Mouse (Mus musculus): Measurements from ENCODE around the gene Mettl26. TPM values are rescaled to one million over a fixed set of nuclear protein-coding genes. Genes with fewer than 3 reads are reported as not detected.

Mettl26 gene
- total RNA-seq, 4 experiments from 2014 or later, result 31.4 to 37.3 (median 34.6) TPM

GRCm38 (mm10) chr17:25868601-25869191, 6.2 kb upstream of the Mettl26 start, which contains the start of gene Mcrip2:
TSS of gene Mcrip2 (minus strand) at chr17:25868764.
- peak; percentile 69 to 73 for DNase-seq (ENCODE audit: low spot score in 2 of 2)

GRCm38 (mm10) chr17:25869498-25869897, 5.4 kb upstream of the Mettl26 start:
- DNase-seq (ENCODE audit: low spot score in 2 of 2), result peak in 1 of 2 experiments; percentile 5

- peak in 1 of 2 experiments; percentile 4 for DNase-seq (ENCODE audit: low spot score in 2 of 2)
Observed at GRCm38 (mm10) chr17:25869954-25870353, 4.9 kb upstream of the Mettl26 start.

- peak in 1 of 2 experiments; percentile 4 for DNase-seq (ENCODE audit: low spot score in 2 of 2)
Observed at GRCm38 (mm10) chr17:25871566-25871965, 3.3 kb upstream of the Mettl26 start.

DNA sequence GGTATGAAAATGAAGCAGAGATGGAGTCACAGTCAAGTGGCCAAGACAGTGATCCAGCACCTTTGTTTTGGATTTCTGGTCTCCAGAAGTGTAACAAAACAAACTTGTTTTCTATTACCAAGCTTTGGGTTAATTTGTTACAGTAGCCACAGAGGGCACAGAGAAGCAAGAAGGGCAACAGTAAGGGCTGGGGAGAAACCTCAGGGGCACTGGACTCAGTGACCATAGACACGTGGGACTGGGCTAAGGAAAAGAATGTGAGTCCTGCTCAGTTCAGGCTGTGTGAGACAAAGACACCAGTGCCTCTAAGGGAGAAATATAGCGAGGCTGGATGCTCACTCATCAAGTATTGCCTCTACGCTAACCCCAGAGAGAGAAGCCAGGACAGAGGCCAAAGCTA, 2.2 kb upstream of the Mettl26 start:
- DNase-seq (ENCODE audit: low spot score in 2 of 2), result no peak

- DNase-seq (ENCODE audit: low spot score in 2 of 2), result no peak
Observed at GRCm38 (mm10) chr17:25873405-25874147, 1.3 kb upstream of the Mettl26 start.

DNA sequence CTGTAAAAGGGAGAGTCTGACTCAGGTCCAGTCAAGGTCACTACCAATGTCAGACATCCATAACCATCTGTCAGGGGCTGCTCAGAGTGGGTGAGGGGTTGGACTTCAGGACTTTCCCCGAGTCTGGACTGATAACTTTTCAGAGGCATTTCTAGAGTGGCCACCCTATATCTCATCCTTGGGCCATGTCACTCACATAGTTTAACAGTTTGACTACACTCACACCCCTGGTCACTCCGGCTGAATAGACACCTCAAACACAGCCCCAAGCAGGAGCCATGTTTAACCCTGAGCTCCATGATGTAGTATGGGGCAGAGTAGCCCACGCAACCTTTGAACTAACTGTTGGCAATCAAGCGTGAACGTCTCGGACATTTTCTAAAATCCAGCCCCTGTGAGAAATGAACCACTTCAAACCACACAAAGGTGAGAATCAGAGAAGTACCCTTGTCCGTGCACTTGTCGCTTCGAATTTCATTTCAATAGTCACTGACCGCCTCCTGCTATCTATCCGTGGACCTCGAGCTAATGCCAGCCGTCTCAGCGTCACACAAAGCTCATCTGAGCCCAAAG, 640 bp upstream of the Mettl26 start:
- no peak for DNase-seq (ENCODE audit: low spot score in 2 of 2)

DNA sequence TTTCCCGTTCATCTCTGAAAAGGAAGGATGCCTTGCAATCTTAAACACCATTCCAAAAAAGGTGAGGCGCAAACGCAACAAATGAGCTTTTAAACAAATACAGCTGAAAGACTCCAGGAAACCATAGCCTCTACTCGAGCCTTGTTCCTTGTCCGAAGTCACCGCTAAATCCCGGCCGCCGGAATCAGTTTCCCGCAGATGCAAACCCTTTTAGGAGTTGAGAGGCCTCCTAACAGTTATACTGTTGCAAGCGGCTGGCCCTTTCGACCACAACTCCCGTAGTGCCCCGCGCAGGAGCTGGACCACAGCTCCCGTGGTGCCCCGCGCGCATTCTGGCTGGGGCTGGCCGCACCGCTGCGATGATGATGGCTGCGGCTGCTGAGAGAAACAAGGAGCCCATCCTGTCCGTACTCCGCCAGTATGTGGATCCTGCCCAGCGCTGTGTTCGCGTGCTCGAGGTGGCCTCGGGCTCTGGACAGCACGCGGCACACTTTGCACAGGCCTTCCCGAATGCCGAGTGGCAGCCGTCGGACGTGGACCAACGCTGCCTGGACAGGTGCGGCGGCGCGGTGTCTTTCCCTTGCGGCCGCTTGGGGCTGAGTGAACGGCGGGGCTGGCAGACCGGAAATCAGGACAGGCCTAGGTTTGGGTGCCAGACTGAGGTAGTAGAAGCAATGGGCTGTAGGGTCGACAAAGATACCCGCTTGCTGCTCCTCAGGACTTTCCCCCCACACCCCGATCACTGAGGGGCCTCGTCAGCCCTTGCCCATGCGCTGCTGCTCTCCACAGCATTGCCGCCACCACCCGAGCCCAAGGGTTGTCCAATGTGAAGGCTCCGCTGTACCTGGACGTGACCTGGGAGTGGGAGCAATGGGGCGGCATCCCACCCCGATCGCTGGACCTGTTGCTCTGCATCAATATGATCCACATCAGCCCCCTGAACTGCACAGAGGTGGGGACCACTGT, 580 bp downstream of the Mettl26 start:
- peak; percentile 84 to 86 for DNase-seq (ENCODE audit: low spot score in 2 of 2)

GRCm38 (mm10) chr17:25876347-25876915, 1.6 kb downstream of the Mettl26 start:
- DNase-seq (ENCODE audit: low spot score in 2 of 2), result no peak

GRCm38 (mm10) chr17:25877025-25877424, 2.2 kb downstream of the Mettl26 start:
- no peak for DNase-seq (ENCODE audit: low spot score in 2 of 2)

DNA sequence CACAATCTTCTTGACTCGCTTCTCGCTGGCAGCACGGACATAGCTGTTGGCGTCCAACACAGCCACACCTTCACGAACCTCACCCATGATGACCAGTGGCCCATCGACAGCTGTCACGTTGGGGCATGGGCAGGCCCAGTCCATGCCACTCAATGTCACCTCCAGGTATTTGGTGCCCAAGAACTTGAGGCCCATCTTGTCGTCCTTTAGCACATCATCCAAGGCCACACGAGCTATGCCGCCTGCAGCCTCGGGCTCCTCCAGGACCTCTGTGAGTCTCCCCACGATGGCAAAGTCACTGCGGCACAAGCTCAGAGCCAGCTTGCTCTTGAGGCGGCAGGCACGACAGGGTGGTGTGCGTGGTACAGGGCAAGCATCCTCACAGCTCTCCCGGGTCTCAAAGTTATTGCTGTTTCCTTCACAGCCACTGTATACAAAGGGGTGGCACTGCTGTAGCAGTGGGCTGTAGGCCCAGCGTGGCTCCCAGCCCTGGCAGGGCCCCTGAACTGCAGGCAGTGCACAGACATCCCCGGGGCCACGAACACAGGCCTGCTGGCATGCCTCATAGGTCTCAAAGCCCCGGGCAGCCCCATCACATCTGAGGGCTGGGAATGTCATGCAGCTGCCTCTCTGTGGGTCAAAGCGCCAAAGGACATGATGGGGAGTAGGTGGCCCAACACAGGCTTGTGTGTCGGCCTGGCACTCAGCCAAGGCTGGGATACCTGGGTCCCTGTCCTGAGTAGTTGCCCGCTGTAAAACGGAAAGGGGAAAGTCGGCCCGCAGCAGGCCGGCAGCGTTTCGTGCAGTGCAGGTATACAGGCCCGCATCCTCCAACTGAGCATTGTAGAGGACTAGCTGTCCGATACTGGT, 3.1 kb downstream of the Mettl26 start:
- DNase-seq (ENCODE audit: low spot score in 2 of 2), result no peak

- DNase-seq (ENCODE audit: low spot score in 2 of 2), result no peak
Observed at GRCm38 (mm10) chr17:25878611-25879180, 3.8 kb downstream of the Mettl26 start.

- DNase-seq (ENCODE audit: low spot score in 2 of 2), result peak in 1 of 2 experiments; percentile 46
Observed at GRCm38 (mm10) chr17:25879261-25879660, 4.4 kb downstream of the Mettl26 start.

DNA sequence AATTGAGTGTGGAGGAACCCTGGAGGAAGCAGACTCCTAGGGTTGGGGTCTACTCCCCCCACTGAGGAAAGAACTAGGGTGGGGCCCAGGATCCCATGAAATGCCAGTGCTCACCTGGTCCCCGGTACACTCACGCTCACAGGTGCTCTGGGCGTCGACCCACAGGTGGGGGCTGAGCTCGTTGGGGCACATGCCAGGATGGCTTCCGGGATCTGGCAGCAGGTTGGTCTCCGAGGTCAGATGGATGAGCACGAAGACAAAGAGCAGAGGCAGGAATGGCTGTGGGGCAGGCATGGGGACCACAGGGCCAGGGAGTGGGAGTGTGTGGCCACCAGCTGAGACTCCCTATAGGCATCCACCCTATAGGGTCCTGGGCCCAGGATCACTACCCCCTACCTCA, 4.9 kb downstream of the Mettl26 start:
- DNase-seq (ENCODE audit: low spot score in 2 of 2), result no peak

GRCm38 (mm10) chr17:25880196-25880910, 5.5 kb downstream of the Mettl26 start, which contains the start of gene Wfikkn1:
TSS of gene Wfikkn1 (minus strand) at chr17:25880858.
- no peak for DNase-seq (ENCODE audit: low spot score in 2 of 2)

GRCm38 (mm10) chr17:25880913-25881641, 6.2 kb downstream of the Mettl26 start:
- DNase-seq (ENCODE audit: low spot score in 2 of 2), result no peak

DNA sequence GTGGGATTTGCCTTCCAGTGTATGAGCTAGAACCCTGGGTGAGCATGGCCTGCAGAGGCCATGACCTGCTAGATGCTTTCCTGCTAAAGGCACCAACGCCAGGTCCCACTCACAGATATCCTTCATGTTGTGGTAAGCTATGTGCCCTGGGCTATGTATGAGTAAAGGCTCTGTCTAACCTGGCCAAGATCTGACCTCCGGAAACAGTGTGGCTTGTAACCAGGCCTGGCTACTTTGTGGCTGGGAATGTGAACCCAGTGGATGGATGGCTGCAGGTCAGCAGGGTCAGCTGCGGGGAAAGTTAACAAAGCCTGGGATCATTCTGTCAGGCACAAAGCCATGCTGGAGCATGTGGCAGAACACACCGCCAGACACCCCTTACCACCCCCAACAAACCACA, 6.8 kb downstream of the Mettl26 start:
- DNase-seq (ENCODE audit: low spot score in 2 of 2), result no peak

DNA sequence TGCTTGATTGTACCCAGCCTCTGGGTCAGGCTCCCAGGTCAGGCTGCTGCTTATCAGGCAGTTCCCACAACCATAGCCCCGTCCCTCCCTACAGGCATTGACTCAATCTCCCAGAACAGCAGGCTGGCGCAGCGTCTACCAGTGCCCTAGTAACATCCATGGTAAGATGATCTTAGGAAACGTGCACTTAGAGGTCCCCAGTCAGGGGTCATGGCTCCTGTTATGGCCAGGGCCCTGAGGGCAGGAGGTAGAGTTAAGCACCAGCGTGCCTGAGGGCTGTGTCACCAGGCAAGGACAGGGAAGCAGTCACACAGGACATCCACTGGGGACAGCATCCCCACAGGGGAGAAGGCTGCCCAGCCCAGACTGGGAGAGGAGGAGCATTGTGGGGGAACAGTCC, 7.4 kb downstream of the Mettl26 start:
- DNase-seq (ENCODE audit: low spot score in 2 of 2), result no peak

All from left cerebral cortex, adult 8-10 months (tissue).